Mouse (Mus musculus): Measurements from ENCODE around the gene Serpinb1c.

- no peak for TF ChIP-seq CTCF (IDR thresholded peaks at IDR 0.05; ENCODE audit: insufficient read depth, low read length)
- TF ChIP-seq POLR2A (IDR thresholded peaks at IDR 0.05; ENCODE audit: borderline replicate concordance, extremely low read depth, low read depth, low read length), result no peak
Observed at GRCm38 (mm10) chr13:32927241-32927640, 29.2 kb upstream of the Serpinb1c start.
